Mouse (Mus musculus) CH12.LX (cell line): Measurements from ENCODE around the gene Cd59b. TPM values are rescaled to one million over a fixed set of nuclear protein-coding genes. Genes with fewer than 3 reads are reported as not detected.
"Not testable (repeated sequence)": the region's sequence is repeated elsewhere in the genome, so short reads cannot be mapped to it uniquely, and the experiment has no call there.

ENCODE experiments used
- DNase-seq: peaks from one replicate; pipeline ENCODE4 v3.0.0-alpha.2; 2013; ENCODE audit errors: extremely low read depth
- H3K27ac ChIP-seq: 2 replicates; pipeline ENCODE4 v1.5.1; 2012; ENCODE audit warnings: low read depth, mild to moderate bottlenecking, control low read depth, moderate library complexity; ENCODE audit not compliant: insufficient read depth
- H3K27me3 ChIP-seq: replicated peaks from 2 replicates; pipeline ENCODE3; 2012; ENCODE audit warnings: inconsistent platforms
- H3K36me3 ChIP-seq, 2 experiments: replicated peaks in 1 of 2; 2 replicates each; pipeline versions ENCODE3 to v1.6.1; 2012; ENCODE audit warnings: inconsistent platforms in 1 of 2, low read length in 1 of 2, mild to moderate bottlenecking in 1 of 2, mixed read lengths in 1 of 2, moderate library complexity in 1 of 2; ENCODE audit not compliant: control insufficient read depth in 1 of 2, insufficient read depth in 1 of 2
- H3K4me1 ChIP-seq, 2 experiments: 2 replicates each; pipeline ENCODE4 v1.6.1; 2012; ENCODE audit warnings: inconsistent platforms in 1 of 2, moderate library complexity in 1 of 2; ENCODE audit not compliant: insufficient read depth in 2 of 2, control insufficient read depth in 1 of 2
- H3K4me2 ChIP-seq: 2 replicates; pipeline ENCODE4 v1.6.1; 2012; ENCODE audit warnings: low read depth, mild to moderate bottlenecking, control low read depth; ENCODE audit not compliant: poor library complexity, insufficient read depth, severe bottlenecking
- H3K4me3 ChIP-seq, 3 experiments: fragments of 150-350 bp in 1 of 3; sonication (generic) in 1 of 3; replicated peaks in 1 of 3; 2 replicates each; pipeline versions ENCODE3 to v1.5.1; 2011 to 2012; ENCODE audit warnings: low read depth in 2 of 3, low read length in 2 of 3, mild to moderate bottlenecking in 2 of 3, moderate library complexity in 2 of 3, control low read depth in 1 of 3, improper control_type of control experiment in 1 of 3, inconsistent platforms in 1 of 3, mixed read lengths in 1 of 3; ENCODE audit not compliant: poor library complexity in 1 of 3
- H3K79me2 ChIP-seq: replicated peaks from 2 replicates; pipeline ENCODE4 v1.6.1; 2012; ENCODE audit warnings: mild to moderate bottlenecking, moderate library complexity; ENCODE audit not compliant: control insufficient read depth, poor library complexity, insufficient read depth, severe bottlenecking; ENCODE audit errors: extremely low read depth
- H3K9ac ChIP-seq: 2 replicates; pipeline ENCODE4 v1.6.1; 2012; ENCODE audit warnings: low read depth, mild to moderate bottlenecking, control low read depth, moderate library complexity; ENCODE audit not compliant: insufficient read depth
- H3K9me3 ChIP-seq: replicated peaks from 2 replicates; pipeline ENCODE3; 2012; ENCODE audit warnings: low read length, inconsistent platforms, mixed read lengths
- BHLHE40 ChIP-seq: IDR thresholded peaks from 2 replicates; pipeline ENCODE4 v1.6.1; 2011; ENCODE audit warnings: mild to moderate bottlenecking, low read depth, low read length, improper control_type of control experiment
- CHD1 ChIP-seq: IDR thresholded peaks from 2 replicates; pipeline ENCODE4 v1.6.1; 2012; ENCODE audit warnings: low read depth, low read length, improper control_type of control experiment, inconsistent platforms
- E2F4 ChIP-seq: IDR thresholded peaks from 2 replicates; pipeline ENCODE4 v1.6.1; 2011; ENCODE audit warnings: low read depth, low read length, improper control_type of control experiment; ENCODE audit not compliant: insufficient replicate concordance
- ELF1 ChIP-seq: IDR thresholded peaks from 2 replicates; pipeline ENCODE4 v1.6.1; 2014; ENCODE audit warnings: low read depth, mild to moderate bottlenecking, inconsistent platforms, low read length, improper control_type of control experiment
- GABPA ChIP-seq: IDR thresholded peaks from 2 replicates; pipeline ENCODE4 v1.6.1; 2012; ENCODE audit warnings: low read depth, low read length, improper control_type of control experiment, inconsistent platforms; ENCODE audit not compliant: insufficient replicate concordance
- JUND ChIP-seq: conservative IDR thresholded peaks from 2 replicates; pipeline ENCODE4 v1.6.1; 2011; ENCODE audit warnings: low read depth, low read length, improper control_type of control experiment
- KAT2A ChIP-seq: IDR thresholded peaks from 2 replicates; pipeline ENCODE4 v1.6.1; 2012; ENCODE audit warnings: low read length, improper control_type of control experiment, inconsistent platforms; ENCODE audit not compliant: insufficient replicate concordance
- MAFK ChIP-seq: IDR thresholded peaks from 2 replicates; pipeline ENCODE4 v1.6.1; 2011; ENCODE audit warnings: low read length, improper control_type of control experiment; ENCODE audit not compliant: insufficient replicate concordance
- MAX ChIP-seq: IDR thresholded peaks from 2 replicates; pipeline ENCODE4 v1.6.1; 2011; ENCODE audit warnings: low read length, improper control_type of control experiment
- MXI1 ChIP-seq: IDR thresholded peaks from 2 replicates; pipeline ENCODE4 v1.6.1; 2011; ENCODE audit warnings: mild to moderate bottlenecking, low read depth, low read length, improper control_type of control experiment
- NRF1 ChIP-seq: IDR thresholded peaks from 2 replicates; pipeline ENCODE4 v1.6.1; 2014; ENCODE audit warnings: low read depth, mild to moderate bottlenecking, inconsistent platforms, low read length, improper control_type of control experiment, moderate library complexity
- PAX5 ChIP-seq: IDR thresholded peaks from 2 replicates; pipeline ENCODE4 v1.6.1; 2012; ENCODE audit warnings: low read length, inconsistent platforms, mixed read lengths
- SIN3A ChIP-seq: IDR thresholded peaks from 2 replicates; pipeline ENCODE4 v1.6.1; 2012; ENCODE audit warnings: low read length, improper control_type of control experiment, inconsistent platforms
- SMC3 ChIP-seq: IDR thresholded peaks from 2 replicates; pipeline ENCODE4 v1.6.1; 2011; ENCODE audit warnings: low read depth, low read length, improper control_type of control experiment
- TBP ChIP-seq: conservative IDR thresholded peaks from 2 replicates; pipeline ENCODE4 v1.6.1; 2011; ENCODE audit warnings: low read depth, low read length, improper control_type of control experiment
- dilution Hi-C: fragments of 300-500 bp; cut with MboI; formaldehyde crosslinking; loops from 2 replicates; pipeline ENCODE4 v1.14.3; 2020; ENCODE audit warnings: low sequenced_read_pairs; ENCODE audit not compliant: extremely low pct_unique_long_range_greater_than_20kb, extremely low pct_ligation_motif_present
- in situ Hi-C: fragments of 300-500 bp; cut with MboI; formaldehyde crosslinking; loops from 3 replicates; pipeline ENCODE4 v1.14.3; 2019; ENCODE audit warnings: low sequenced_read_pairs, low pct_ligation_motif_present, low pct_unique_long_range_greater_than_20kb, mixed read lengths
- polyA plus RNA-seq: library from polyadenylated mRNA; unstranded; fragments of >175 nt; gene quantifications from 2 replicates; pipeline ENCODE4 v1.2.1, GENCODE M21; 2012; ENCODE audit warnings: low read depth; ENCODE audit not compliant: insufficient read length
- total RNA-seq, 2 experiments: library from RNA; depleted of rRNA; stranded (reverse); fragments of 300-350 nt in 1 of 2; fragments of >200 nt in 1 of 2; gene quantifications; 2 replicates each; pipeline ENCODE4 v1.2.3; 2012 to 2014

Cd59b gene
- total and polyA plus RNA-seq, 3 experiments: 0.25 to 2.1 (median 0.80) TPM

GRCm38 (mm10) chr2:104099946-104100345 is 30.3 kb downstream of the Cd59b start:
- H3K27me3 ChIP-seq: no peaks in the 10 kb centered on the region
- H3K79me2 ChIP-seq: no peaks in the 10 kb centered on the region
- H3K4me1 ChIP-seq: peaks cover 0 to 9% of the 10 kb centered on the region in 2 experiments; a peak in 2 of 4 replicates
- dilution Hi-C loops (no loop called here), in situ Hi-C loops (no loop called here)
- H3K27ac ChIP-seq: no peak overlapping the region
- TF ChIP-seq TBP (no peak), KAT2A (no peak), JUND (no peak), SMC3 (no peak), E2F4 (no peak), BHLHE40 (no peak), GABPA (no peak), ELF1 (no peak)
- H3K4me3 ChIP-seq: no peak overlapping the region
- H3K9ac ChIP-seq: no peak overlapping the region
- H3K36me3 ChIP-seq: no peaks in the 10 kb centered on the region
- no peaks in the 10 kb centered on the region for H3K9me3 ChIP-seq
- DNase-seq: no peak
- no peak overlapping the region for H3K4me2 ChIP-seq

DNA sequence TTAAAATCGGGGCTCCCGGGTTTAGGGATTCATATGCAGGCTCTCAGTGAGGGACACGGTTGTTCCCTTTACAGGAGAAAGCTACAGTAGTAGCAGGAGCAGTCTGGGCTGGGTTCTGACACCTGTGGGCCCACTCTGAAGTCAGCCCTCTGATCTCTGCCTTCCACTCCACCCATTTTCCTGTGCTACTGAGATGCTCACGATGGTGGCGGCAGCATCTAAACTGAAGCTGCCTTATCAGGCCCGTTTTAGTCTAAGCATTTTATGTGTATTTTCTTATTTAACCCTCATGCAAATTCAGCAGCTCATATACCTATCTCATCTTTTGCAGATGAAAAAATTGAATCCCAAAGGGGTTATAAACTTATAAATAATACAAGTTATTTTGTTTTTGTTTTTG is 35.2 kb downstream of the Cd59b start:
- TF ChIP-seq NRF1: no peak
- no peak for TF ChIP-seq SMC3
- TF ChIP-seq MAX: no peak
- TF ChIP-seq CHD1: no peak
- TF ChIP-seq BHLHE40: no peak
- no peak for TF ChIP-seq JUND
- no peak for TF ChIP-seq PAX5
- no peak for TF ChIP-seq MAFK
- no peak for TF ChIP-seq SIN3A
- no peak for TF ChIP-seq MXI1
- Histone ChIP-seq H3K4me1 (peaks cover 0 to 4% of the 10 kb centered on the region in 2 experiments; a peak in 1 of 4 replicates), H3K9ac (no peak overlapping the region), H3K27ac (no peak overlapping the region), H3K4me3 (no peak overlapping the region), H3K4me2 (no peak overlapping the region), H3K9me3 (no peaks in the 10 kb centered on the region), H3K36me3 (peaks cover 0 to 2% of the 10 kb centered on the region in 2 experiments), H3K27me3 (no peaks in the 10 kb centered on the region), H3K79me2 (no peaks in the 10 kb centered on the region)
- in situ Hi-C loops (no loop called here), dilution Hi-C loops (no loop called here)
- DNase-seq: no peak

DNA sequence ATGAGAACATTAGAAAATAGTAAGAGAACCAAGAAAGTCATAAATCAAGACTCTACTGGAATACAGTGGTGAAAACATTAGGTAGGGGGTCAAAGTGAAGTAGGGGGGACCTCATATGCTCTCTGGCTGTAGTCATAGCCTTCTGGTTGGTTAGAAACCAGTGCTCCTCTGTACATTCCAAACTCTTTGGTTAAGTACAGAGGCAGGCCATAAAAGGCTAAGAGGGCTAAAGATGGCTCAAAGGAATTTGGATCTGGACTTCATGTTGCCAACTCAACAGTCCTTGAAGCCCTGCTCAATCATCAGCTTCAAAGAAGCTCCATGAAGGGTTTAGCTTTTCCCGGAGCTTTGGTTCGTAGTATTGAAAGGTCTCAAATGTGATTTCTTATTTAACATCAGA is 39.4 kb downstream of the Cd59b start:
- H3K79me2 ChIP-seq, H3K27ac ChIP-seq, DNase-seq, in situ Hi-C loops, dilution Hi-C loops, H3K4me3 ChIP-seq, H3K4me1 ChIP-seq, H3K9ac ChIP-seq, H3K36me3 ChIP-seq, H3K4me2 ChIP-seq, H3K9me3 ChIP-seq, H3K27me3 ChIP-seq: not testable (repeated sequence)
